Mouse (Mus musculus): ENCODE data around the gene Med18. TPM values are rescaled to one million over a fixed set of nuclear protein-coding genes. Genes with fewer than 3 reads are reported as not detected.
"Not testable (repeated sequence)": the region's sequence is repeated elsewhere in the genome, so short reads cannot be mapped to it uniquely, and the experiment has no call there.

Gene Med18
- total and polyA plus RNA-seq, 3 experiments, result 8.1 to 20.9 (median 20.5) TPM

GRCm38 (mm10) chr4:132484820-132485219 lies 21.1 kb upstream of the Med18 start:
- ATAC-seq (ENCODE audit: extremely low read depth, insufficient number of reproducible peaks, low FRiP score, poor library complexity, severe bottlenecking), result no peak
- H3K4me3 ChIP-seq (ENCODE audit: low read depth, low read length), result no peak overlapping the region

GRCm38 (mm10) chr4:132484231-132484630 lies 20.5 kb upstream of the Med18 start:
- Histone ChIP-seq H3K9me3 (replicated peaks) (no peaks in the 10 kb centered on the region), H3K27me3 (ENCODE audit: insufficient read depth, low read length) (peaks cover 7% of the 10 kb centered on the region; the same call in 1 of the 2 replicates), H3K4me3 (ENCODE audit: low read depth, low read length) (no peak overlapping the region), H3K4me1 (ENCODE audit: insufficient read depth, low read depth, low read length) (no peaks in the 10 kb centered on the region; the same call in 1 of the 2 replicates), H3K36me3 (replicated peaks) (no peaks in the 10 kb centered on the region)
- ATAC-seq (ENCODE audit: extremely low read depth, insufficient number of reproducible peaks, low FRiP score, poor library complexity, severe bottlenecking) (no peak), DNase-seq (ENCODE audit: low spot score) (no peak)
- TF ChIP-seq TAL1 (conservative IDR thresholded peaks at IDR 0.05; ENCODE audit: low read depth, low read length), result no peak
- no peak for TF ChIP-seq CTCF (IDR thresholded peaks at IDR 0.05; ENCODE audit: low read depth, low read length)
- no peak for TF ChIP-seq GATA1 (IDR thresholded peaks at IDR 0.05; ENCODE audit: borderline replicate concordance, low read length)
- no peak for TF ChIP-seq POLR2AphosphoS5 (IDR thresholded peaks at IDR 0.05; ENCODE audit: insufficient replicate concordance, low read depth, low read length)
- TF ChIP-seq GATA2 (IDR thresholded peaks at IDR 0.05; ENCODE audit: borderline replicate concordance, low read depth, low read length), result no peak

More at GRCm38 (mm10) chr4:132484820-132485219, 21.1 kb upstream of the Med18 start:
- DNase-seq (ENCODE audit: low spot score), result no peak
- Histone ChIP-seq H3K27me3 (ENCODE audit: insufficient read depth, low read length) (peaks cover 9% of the 10 kb centered on the region; the same call in 1 of the 2 replicates), H3K4me1 (ENCODE audit: insufficient read depth, low read depth, low read length) (no peaks in the 10 kb centered on the region; the same call in 1 of the 2 replicates), H3K36me3 (replicated peaks) (no peaks in the 10 kb centered on the region), H3K9me3 (replicated peaks) (no peaks in the 10 kb centered on the region)
- no peak for TF ChIP-seq GATA1 (IDR thresholded peaks at IDR 0.05; ENCODE audit: borderline replicate concordance, low read length)
- TF ChIP-seq TAL1 (conservative IDR thresholded peaks at IDR 0.05; ENCODE audit: low read depth, low read length), result no peak
- no peak for TF ChIP-seq CTCF (IDR thresholded peaks at IDR 0.05; ENCODE audit: low read depth, low read length)
- no peak for TF ChIP-seq POLR2AphosphoS5 (IDR thresholded peaks at IDR 0.05; ENCODE audit: insufficient replicate concordance, low read depth, low read length)
- no peak for TF ChIP-seq GATA2 (IDR thresholded peaks at IDR 0.05; ENCODE audit: borderline replicate concordance, low read depth, low read length)

DNA sequence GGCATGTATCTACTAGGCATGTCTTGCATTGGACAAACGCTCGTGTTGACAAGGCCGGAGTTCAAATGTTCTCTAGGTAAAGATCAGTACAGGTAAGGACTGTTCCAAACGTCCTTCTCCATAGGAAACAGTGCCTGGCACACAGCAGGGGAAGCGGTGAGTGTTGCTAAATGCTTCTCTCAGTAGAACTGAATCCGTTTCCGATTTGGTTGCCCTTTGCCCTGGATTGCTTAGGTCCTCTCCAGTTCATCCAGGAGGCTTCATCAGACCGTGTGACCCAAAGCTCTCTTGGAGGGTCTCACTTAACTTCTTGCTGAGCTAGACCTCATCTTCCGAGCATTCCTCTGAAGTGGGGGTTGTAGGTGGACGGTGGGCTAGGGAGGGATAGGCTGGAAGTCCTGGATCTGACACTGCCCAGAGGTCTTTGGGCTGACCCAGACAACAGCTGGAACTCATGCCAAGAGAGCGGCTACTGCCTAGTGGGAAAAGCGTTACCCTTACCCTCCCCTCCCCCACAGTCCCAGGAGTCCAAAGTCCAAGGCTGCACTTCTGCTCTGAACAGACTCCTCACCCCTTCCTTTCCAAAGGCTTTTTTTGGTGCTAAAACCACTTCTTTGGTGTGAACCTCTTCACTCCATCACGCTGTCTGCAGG lies 19.4 kb upstream of the Med18 start:
- no peaks in the 10 kb centered on the region for H3K36me3 ChIP-seq (replicated peaks)
- no peak overlapping the region for H3K4me3 ChIP-seq (ENCODE audit: low read depth, low read length)
- no peaks in the 10 kb centered on the region for H3K9me3 ChIP-seq (replicated peaks)
- H3K27me3 ChIP-seq (ENCODE audit: insufficient read depth, low read length), result 0 out of 2 replicates have a peak, but pooled peaks cover 1% of the 10 kb centered on the region
- TF ChIP-seq POLR2AphosphoS5 (IDR thresholded peaks at IDR 0.05; ENCODE audit: insufficient replicate concordance, low read depth, low read length) (no peak), GATA2 (IDR thresholded peaks at IDR 0.05; ENCODE audit: borderline replicate concordance, low read depth, low read length) (no peak), TAL1 (conservative IDR thresholded peaks at IDR 0.05; ENCODE audit: low read depth, low read length) (no peak), GATA1 (IDR thresholded peaks at IDR 0.05; ENCODE audit: borderline replicate concordance, low read length) (no peak), CTCF (IDR thresholded peaks at IDR 0.05; ENCODE audit: low read depth, low read length) (no peak)
- ATAC-seq (ENCODE audit: extremely low read depth, insufficient number of reproducible peaks, low FRiP score, poor library complexity, severe bottlenecking), result no peak
- DNase-seq (ENCODE audit: low spot score), result no peak
- peaks cover 2% of the 10 kb centered on the region; the same call in 1 of the 2 replicates for H3K4me1 ChIP-seq (ENCODE audit: insufficient read depth, low read depth, low read length)

DNA sequence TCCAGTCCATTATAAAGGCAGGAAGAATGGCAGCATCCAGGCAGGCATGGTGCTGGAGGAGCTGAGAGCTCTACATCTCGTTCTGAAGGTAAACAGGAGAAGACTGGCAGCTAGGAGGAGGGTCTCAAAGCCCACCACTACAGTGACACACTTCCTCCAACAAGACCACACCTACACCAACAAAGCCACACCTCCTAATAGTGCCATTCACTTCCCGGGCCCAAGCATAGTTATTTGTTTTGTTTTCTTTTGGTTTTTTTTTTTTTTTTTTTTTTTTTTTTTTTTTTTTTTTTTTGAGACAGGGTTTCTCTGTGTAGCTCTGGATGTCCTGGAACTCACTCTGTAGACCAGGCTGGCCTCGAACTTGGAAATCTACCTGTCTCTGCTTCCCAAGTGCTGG lies 18.4 kb upstream of the Med18 start:
- not testable (repeated sequence) for H3K36me3 ChIP-seq (replicated peaks); H3K27me3 ChIP-seq (ENCODE audit: insufficient read depth, low read length); DNase-seq (ENCODE audit: low spot score); ATAC-seq (ENCODE audit: extremely low read depth, insufficient number of reproducible peaks, low FRiP score, poor library complexity, severe bottlenecking); H3K4me3 ChIP-seq (ENCODE audit: low read depth, low read length); H3K9me3 ChIP-seq (replicated peaks); H3K4me1 ChIP-seq (ENCODE audit: insufficient read depth, low read depth, low read length)

- DNase-seq (ENCODE audit: low spot score) (no peak), ATAC-seq (ENCODE audit: extremely low read depth, insufficient number of reproducible peaks, low FRiP score, poor library complexity, severe bottlenecking) (no peak)
- no peaks in the 10 kb centered on the region for H3K9me3 ChIP-seq (replicated peaks)
- TF ChIP-seq TAL1 (conservative IDR thresholded peaks at IDR 0.05; ENCODE audit: low read depth, low read length) (no peak), GATA2 (IDR thresholded peaks at IDR 0.05; ENCODE audit: borderline replicate concordance, low read depth, low read length) (no peak), CTCF (IDR thresholded peaks at IDR 0.05; ENCODE audit: low read depth, low read length) (no peak), POLR2AphosphoS5 (IDR thresholded peaks at IDR 0.05; ENCODE audit: insufficient replicate concordance, low read depth, low read length) (no peak), GATA1 (IDR thresholded peaks at IDR 0.05; ENCODE audit: borderline replicate concordance, low read length) (no peak)
- no peak overlapping the region for H3K4me3 ChIP-seq (ENCODE audit: low read depth, low read length)
- peaks cover 12% of the 10 kb centered on the region; the same call in 1 of the 2 replicates for H3K4me1 ChIP-seq (ENCODE audit: insufficient read depth, low read depth, low read length)
- H3K36me3 ChIP-seq (replicated peaks), result no peaks in the 10 kb centered on the region
- H3K27me3 ChIP-seq (ENCODE audit: insufficient read depth, low read length), result peaks cover 18% of the 10 kb centered on the region; the same call in 1 of the 2 replicates
Measured at GRCm38 (mm10) chr4:132477833-132478232, 14.1 kb upstream of the Med18 start.

- Histone ChIP-seq H3K4me1 (ENCODE audit: insufficient read depth, low read depth, low read length) (peaks cover 12% of the 10 kb centered on the region; the same call in 1 of the 2 replicates), H3K4me3 (ENCODE audit: low read depth, low read length) (no peak overlapping the region), H3K9me3 (replicated peaks) (no peaks in the 10 kb centered on the region), H3K27me3 (ENCODE audit: insufficient read depth, low read length) (peaks cover 18% of the 10 kb centered on the region; the same call in 1 of the 2 replicates), H3K36me3 (replicated peaks) (no peaks in the 10 kb centered on the region)
- TF ChIP-seq GATA1 (IDR thresholded peaks at IDR 0.05; ENCODE audit: borderline replicate concordance, low read length), result no peak
- TF ChIP-seq CTCF (IDR thresholded peaks at IDR 0.05; ENCODE audit: low read depth, low read length), result no peak
- TF ChIP-seq TAL1 (conservative IDR thresholded peaks at IDR 0.05; ENCODE audit: low read depth, low read length), result no peak
- TF ChIP-seq GATA2 (IDR thresholded peaks at IDR 0.05; ENCODE audit: borderline replicate concordance, low read depth, low read length), result no peak
- TF ChIP-seq POLR2AphosphoS5 (IDR thresholded peaks at IDR 0.05; ENCODE audit: insufficient replicate concordance, low read depth, low read length), result no peak
- no peak for DNase-seq (ENCODE audit: low spot score)
- no peak for ATAC-seq (ENCODE audit: extremely low read depth, insufficient number of reproducible peaks, low FRiP score, poor library complexity, severe bottlenecking)
Measured at GRCm38 (mm10) chr4:132475895-132476878, 12.5 kb upstream of the Med18 start.
